Mouse (Mus musculus) right cerebral cortex, postnatal 25 days (tissue): ENCODE measurements around the gene Tra2b.
"Not testable (repeated sequence)": the region's sequence is repeated elsewhere in the genome, so short reads cannot be mapped to it uniquely, and the experiment has no call there.

Source experiments
- DNase-seq: peaks from one replicate; pipeline ENCODE4 v3.0.0; 2022

Gene Tra2b

DNA sequence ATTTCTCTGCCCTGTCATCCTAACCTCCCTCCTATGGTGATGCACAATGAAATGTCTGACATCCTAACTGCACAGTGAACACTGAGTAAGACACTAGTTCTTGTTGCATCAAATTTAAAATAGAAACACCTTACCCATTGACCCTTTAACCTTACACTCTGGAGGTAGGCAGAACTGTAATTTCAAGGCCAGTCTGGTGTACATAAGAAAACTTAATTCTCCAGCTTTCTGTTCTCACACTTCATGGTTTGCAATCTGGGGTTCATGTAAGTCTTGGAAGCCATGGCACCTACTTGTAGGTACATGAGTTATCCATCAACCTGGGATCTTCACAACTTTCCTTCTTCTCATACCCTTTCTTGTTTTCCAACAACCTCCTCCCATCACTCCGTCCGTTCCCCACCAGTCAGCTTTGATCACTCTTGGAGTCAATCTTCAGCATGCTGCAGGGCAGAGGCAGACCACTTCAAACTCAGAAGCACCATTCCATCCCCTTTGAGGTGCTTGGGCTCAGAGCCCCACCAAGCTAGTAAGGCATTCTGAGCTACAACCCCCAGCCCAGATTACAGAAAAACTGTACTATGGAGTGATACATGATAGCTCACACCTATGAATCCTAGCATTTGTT lies 23.5 kb downstream of the Tra2b start:
- DNase-seq = no peak

DNA sequence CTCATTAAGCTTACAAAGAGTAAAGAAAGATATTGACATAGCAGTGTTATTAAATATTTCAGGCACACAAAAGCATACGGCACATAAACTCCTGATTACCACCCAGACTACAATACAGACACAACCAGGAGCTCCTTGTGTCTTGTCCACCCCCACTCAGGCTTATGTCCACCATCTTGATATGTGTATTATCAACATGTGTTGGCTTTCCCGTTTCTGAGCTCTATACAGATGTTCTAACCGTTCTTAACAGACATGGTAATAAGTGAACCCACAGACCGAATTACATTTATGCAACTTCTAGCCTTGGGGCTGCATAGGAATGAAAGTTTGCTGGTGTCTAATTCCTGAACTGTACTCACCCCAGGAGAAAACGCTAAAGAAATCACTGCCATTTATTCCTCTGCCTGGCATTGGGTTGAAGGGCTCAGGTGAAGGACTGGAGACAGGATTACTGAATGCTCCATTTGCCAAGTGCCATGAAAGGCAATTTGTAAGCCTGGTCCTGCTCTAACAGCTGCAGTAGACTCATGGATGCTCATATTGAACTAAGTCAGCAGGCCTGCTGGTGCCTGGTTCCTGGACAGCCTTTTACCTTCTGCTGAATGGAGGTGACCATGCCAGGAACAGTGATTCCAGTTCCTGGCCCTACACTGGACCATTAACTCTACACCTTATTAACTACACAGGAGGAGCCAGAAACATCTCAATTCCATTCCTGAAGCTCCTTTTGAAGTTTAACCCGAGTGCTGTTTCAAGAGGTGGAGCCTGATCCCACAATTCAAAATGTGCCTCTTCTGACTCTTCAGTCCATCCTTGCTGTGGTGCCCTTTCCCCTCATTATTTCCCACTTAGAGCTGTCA lies 24.2 kb downstream of the Tra2b start:
- DNase-seq = no peak

DNA sequence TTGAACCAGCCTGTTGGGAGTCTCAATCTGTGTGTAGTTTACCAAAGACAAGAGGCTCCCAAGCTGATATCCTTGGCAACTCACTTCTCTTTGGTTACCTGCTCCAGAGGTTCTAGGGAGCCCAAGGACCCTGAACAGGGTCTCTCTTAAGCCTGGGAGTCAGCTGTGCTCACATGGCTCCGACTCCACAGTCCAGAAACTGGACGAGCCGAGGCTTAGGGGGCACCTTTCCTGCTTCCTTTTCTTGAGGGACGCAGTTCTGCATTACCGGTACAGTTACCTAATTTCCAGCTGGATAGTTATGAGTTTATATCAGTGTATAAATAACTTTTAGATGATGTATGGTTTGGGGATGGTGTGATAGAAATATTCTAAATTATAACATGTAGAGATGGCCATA lies 24.9 kb downstream of the Tra2b start:
- no peak for DNase-seq

DNA sequence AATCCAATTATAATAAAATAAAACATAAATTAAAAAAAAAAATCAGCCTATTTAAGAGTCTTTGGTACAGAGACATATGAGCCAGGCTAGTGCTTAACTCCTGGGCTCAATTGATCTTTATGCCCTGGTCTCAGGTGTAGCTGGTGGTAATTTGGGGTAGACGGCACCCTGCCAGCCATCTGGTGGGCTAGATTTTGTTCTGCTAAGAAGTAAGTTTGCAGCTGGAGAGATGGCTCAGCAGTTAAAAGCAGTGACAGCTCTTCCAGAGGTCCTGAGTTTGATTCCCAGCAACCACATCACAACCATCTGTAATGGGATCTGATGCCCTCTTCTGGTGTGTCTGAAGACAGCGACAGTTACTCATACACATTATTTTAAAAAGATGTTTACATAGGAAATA lies 25.8 kb downstream of the Tra2b start:
- no peak for DNase-seq

DNA sequence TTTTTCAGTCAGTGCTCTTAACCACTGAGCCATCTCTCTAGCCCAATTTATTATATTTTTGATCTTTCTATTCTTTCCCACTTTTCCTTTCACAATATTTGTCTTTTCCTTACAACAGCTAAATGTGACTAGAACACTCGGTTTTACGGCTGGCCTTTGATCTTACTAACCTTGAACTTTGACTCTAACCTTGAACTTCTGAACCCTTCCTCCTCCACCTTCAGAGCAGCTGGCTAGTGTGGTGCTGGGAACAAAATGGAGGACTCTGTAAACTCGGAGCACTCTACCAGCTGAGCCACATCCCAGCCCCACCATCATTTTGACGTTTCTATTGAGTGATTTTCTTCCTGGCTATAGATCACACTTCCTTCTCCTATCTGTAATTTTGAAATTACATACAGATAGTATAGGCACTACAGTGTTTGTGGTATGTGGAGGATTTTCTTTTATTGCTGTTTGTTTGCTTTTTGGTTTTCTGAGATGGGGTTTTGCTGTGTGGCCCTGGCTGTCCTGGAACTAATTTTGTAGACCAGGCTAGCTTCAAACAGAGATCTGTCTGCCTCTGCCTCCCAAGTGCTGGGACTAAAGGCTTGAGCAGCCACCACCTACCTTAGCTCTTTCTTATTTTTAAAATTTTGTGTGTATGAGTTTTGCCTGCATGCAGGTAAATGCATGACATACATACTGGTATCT lies 26.7 kb downstream of the Tra2b start:
- DNase-seq = no peak

DNA sequence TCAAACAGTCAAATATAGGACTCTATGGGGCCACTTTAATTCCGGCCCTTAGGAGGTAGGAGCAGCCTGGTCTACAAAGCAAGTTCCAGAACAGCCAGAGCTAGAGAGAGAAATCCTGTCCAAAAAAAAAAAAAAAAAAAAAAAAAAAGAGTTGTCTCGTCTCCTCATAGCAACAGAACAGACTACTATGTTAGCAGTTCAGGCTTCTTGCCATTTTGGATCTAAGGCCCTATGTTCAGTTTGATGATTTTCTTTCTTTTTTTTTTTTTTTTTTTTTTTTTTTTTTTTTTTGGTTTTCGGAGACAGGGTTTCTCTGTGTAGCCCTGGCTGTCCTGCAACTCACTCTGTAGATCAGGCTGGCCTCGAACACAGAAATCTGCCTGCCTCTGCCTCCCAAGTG lies 27.4 kb downstream of the Tra2b start:
- DNase-seq = not testable (repeated sequence)

DNA sequence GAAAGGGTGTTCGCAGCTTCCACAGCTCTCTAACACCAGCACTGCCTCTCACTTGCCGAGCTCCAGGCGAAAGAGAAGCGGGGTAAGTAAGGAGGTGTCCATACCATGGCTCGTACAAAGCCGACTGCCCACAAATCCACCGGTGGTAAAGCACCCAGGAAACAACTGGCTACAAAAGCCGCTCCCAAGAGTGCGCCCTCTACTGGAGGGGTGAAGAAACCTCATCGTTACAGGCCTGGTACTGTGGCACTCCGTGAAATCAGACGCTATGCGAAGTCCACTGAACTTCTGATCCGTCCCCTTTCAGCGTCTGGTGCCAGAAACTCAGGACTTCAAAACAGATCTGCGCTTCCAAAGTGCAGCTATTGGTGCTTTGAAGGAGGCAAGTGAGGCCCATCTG lies 29.0 kb downstream of the Tra2b start:
- DNase-seq = no peak

DNA sequence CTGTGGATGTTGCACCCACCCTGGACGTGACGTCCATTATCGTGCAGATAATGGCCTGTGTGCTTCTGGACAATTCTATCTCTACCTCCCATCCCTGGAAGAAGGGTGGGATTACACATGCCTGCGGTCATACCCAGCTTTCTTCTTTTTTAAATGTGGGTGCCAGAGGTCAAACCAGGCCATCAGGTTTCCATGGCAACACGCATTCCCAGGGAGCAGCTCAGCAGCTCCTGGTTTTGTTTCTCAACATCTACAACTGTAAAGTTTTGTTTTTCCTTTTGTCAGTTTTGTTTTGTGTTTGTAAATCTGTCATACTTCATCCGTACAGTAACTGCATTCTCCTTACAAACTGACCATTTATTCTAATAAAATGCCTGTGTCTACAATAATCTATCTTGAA lies 31.3 kb downstream of the Tra2b start:
- DNase-seq = no peak

DNA sequence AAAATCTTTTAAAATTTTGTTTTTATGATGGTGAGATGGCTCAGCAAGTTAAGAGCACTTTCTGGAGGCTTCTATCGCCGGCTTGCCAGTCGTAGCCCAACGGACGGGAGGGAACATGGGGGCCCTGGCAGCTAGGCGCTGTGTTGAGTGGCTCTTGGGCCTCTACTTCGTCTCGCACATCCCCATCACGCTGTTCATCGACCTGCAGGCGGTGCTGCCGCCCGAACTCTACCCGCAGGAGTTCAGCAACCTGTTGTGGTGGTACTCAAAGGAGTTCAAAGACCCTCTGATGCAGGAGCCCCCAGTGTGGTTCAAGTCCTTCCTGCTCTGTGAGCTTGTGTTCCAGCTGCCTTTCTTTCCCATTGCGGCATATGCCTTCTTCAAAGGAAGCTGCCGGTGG lies 35.5 kb downstream of the Tra2b start:
- not testable (repeated sequence) for DNase-seq

DNA sequence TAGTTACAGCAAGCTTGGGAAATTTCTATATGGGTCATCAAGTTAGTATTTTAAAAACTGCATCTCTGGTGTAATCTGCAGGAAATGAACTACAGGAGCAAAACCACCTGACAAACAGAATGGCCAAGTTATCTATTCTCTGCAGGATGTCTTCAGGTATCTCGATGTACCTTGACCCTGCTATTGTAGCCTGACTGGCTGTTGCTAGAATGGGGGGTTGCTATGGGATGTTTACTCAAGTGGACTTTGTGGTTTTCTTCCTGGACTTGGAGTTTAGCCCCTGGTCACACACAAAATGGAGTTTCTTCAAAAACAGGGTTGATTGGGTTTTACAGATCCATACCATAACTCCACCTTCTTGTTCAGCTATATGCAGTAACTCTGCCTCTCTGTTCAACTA lies 62.3 kb downstream of the Tra2b start:
- no peak for DNase-seq

DNA sequence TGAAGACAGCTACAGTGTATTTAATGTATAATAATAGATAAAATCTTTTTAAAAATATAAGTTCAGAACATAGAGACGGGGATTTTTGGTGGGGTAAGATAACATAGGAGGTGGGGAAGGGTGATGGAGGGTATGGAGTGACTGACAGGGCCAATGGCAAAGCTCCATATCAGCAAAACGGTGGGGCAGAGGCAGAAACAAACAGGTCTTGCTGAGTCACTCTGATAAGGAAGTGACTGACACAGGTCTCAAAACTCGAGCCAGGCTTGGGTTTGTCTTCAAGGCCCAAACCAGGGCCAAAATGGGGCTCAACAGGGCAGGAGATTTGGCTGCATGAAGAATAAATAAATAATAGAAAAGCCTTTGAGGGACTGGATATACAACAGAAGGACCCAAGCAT lies 63.9 kb downstream of the Tra2b start:
- no peak for DNase-seq

DNA sequence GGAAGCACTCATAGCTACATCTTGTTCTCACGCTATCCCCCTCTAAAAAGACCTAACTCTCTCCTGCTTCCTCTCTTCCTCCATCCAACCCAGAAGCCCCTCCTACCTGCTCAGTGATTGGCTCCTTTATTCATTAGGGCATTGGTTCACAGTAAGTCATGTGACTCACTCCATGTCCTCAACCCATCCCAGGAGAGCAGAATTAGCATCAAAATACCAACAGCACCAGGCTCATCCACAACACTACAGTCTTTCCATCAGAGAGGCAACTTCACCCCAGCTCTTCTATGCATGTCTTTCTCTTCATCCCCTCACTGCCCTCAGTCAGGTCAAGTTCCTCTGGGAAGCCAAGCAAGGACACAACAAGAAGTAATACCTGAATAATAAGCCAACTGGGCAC lies 65.3 kb downstream of the Tra2b start:
- no peak for DNase-seq
